35 mouse cellular contexts compared by ENCODE assay signal in the genomic region with DNA sequence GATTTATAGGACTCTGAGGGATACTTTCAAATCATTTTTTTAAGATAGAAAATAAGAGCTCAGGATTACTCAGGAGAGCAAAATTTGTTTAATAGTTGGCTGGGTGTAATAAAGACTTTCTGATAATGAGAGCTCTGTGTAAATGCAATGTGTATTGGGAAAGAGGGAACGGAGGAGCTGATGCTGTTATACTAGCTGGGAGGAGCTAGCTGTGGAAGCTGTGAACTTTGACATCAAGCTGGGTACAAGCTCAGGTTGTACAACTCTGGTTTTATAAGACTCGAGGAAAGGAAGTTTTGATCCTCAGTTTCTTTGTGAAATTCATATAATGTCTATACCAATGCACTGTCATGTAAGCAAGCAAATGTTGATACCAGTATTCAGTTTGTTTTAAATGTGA. TPM values are rescaled to one million over a fixed set of nuclear protein-coding genes. Genes with fewer than 3 reads are reported as not detected.
"Had no signal": no experiment of that assay in that cellular context is flagged by ENCODE, and none has a peak within 500 bp of the region (broad histone marks: within the 10 kb centered on the region; RNA-seq: fewer than 3 reads in every experiment).

No protein-coding gene starts in this region.

- H3K4me1 ChIP-seq: limb, embryonic 10.5 days; limb, embryonic 12.5 days; limb, embryonic 13.5 days; limb, embryonic 15.5 days; liver, embryonic 12.5 days; liver, embryonic 13.5 days; liver, embryonic 15.5 days; lung, embryonic 15.5 days; megakaryocyte, embryonic 14.5 days; midbrain, embryonic 10.5 days; midbrain, embryonic 12.5 days; midbrain, embryonic 13.5 days; midbrain, embryonic 15.5 days had no signal

- H3K4me2 ChIP-seq: limb, embryonic 12.5 days; limb, embryonic 13.5 days; limb, embryonic 15.5 days; liver, embryonic 11.5 days; liver, embryonic 12.5 days; liver, embryonic 13.5 days; liver, embryonic 15.5 days; lung, embryonic 14.5 days; lung, embryonic 15.5 days; midbrain, embryonic 11.5 days; midbrain, embryonic 12.5 days; midbrain, embryonic 13.5 days; midbrain, embryonic 15.5 days had no signal

- H3K4me3 ChIP-seq: left cerebral cortex, adult 2 months; limb, embryonic 10.5 days; limb, embryonic 12.5 days; limb, embryonic 13.5 days; limb, embryonic 15.5 days; liver, embryonic 12.5 days; liver, embryonic 13.5 days; liver, embryonic 15.5 days; lung, embryonic 15.5 days; megakaryocyte, embryonic 14.5 days; midbrain, embryonic 10.5 days; midbrain, embryonic 12.5 days; midbrain, embryonic 13.5 days; midbrain, embryonic 15.5 days; myocyte had no signal

- H3K9me3 ChIP-seq: limb, embryonic 10.5 days; limb, embryonic 12.5 days; limb, embryonic 13.5 days; limb, embryonic 15.5 days; liver, embryonic 12.5 days; liver, embryonic 13.5 days; liver, embryonic 15.5 days; lung, embryonic 15.5 days; megakaryocyte, embryonic 14.5 days; midbrain, embryonic 10.5 days; midbrain, embryonic 12.5 days; midbrain, embryonic 13.5 days; midbrain, embryonic 15.5 days had no signal

- H3K36me3 ChIP-seq: limb, embryonic 10.5 days; limb, embryonic 12.5 days; limb, embryonic 13.5 days; limb, embryonic 15.5 days; liver, embryonic 12.5 days; liver, embryonic 13.5 days; liver, embryonic 15.5 days; lung, embryonic 15.5 days; midbrain, embryonic 10.5 days; midbrain, embryonic 12.5 days; midbrain, embryonic 13.5 days; midbrain, embryonic 15.5 days had no signal

- H3K27me3 ChIP-seq: limb, embryonic 12.5 days; limb, embryonic 13.5 days; limb, embryonic 15.5 days; liver, embryonic 12.5 days; liver, embryonic 13.5 days; liver, embryonic 15.5 days; lung, embryonic 15.5 days; megakaryocyte, embryonic 14.5 days; midbrain, embryonic 12.5 days; midbrain, embryonic 13.5 days; midbrain, embryonic 15.5 days had no signal

- DNase-seq: left cerebral cortex, postnatal 4 days; liver, embryonic 13.5 days; liver, postnatal 0 days; lung, adult 18-20 months; lung, adult 2 months; lung, embryonic 14.5 days; lung, postnatal 10 days; lung, postnatal 14 days; lung, postnatal 36 days; lung, postnatal 4 days; midbrain, embryonic 14.5 days had no signal

- H3K27ac ChIP-seq: left cerebral cortex, adult 2 months; limb, embryonic 10.5 days; limb, embryonic 12.5 days; limb, embryonic 13.5 days; limb, embryonic 15.5 days; liver, embryonic 12.5 days; liver, embryonic 13.5 days; liver, embryonic 14.5 days; liver, embryonic 15.5 days; lung, embryonic 15.5 days; macrophage; midbrain, embryonic 10.5 days; midbrain, embryonic 12.5 days; midbrain, embryonic 13.5 days; midbrain, embryonic 15.5 days had no signal

- ATAC-seq: liver, embryonic 12.5 days; liver, postnatal 0 days; lung, postnatal 0 days; midbrain, embryonic 13.5 days; midbrain, embryonic 15.5 days; midbrain, embryonic 16.5 days had no signal

- H3K9ac ChIP-seq: limb, embryonic 12.5 days; limb, embryonic 13.5 days; limb, embryonic 15.5 days; liver, embryonic 12.5 days; liver, embryonic 13.5 days; liver, embryonic 14.5 days; liver, embryonic 15.5 days; liver, postnatal 0 days; lung, embryonic 14.5 days; lung, embryonic 15.5 days; midbrain, embryonic 12.5 days; midbrain, embryonic 13.5 days; midbrain, embryonic 15.5 days had no signal

RNA-seq across cellular contexts. Expression of a gene that starts 20.9 kb away (rescaled TPM):
- total RNA-seq: megakaryocyte progenitor cell, adult 5-6 weeks; megakaryocyte, adult 5-6 weeks; megakaryocyte-erythroid progenitor cell, adult 5-6 weeks; monocyte, adult 5-6 weeks had no signal
- polyA plus RNA-seq: liver, embryonic 11.5 days; liver, embryonic 12.5 days; liver, embryonic 13.5 days; liver, embryonic 14.5 days; liver, postnatal 0 days; macrophage had no signal
